Mouse (Mus musculus): ENCODE measurements around the gene Lin7b. TPM values are rescaled to one million over a fixed set of nuclear protein-coding genes. Genes with fewer than 3 reads are reported as not detected.

The Lin7b gene
- polyA plus RNA-seq, 1 experiment from 2014 or later = 4.6 TPM

- H3K9ac ChIP-seq (ENCODE audit: low read length) = peak within 1 kb of the TSS; percentile 83
- no peaks in the 10 kb centered on the region for H3K9me3 ChIP-seq (replicated peaks; ENCODE audit: control insufficient read depth, low read length)
- ATAC-seq (ENCODE audit: insufficient read depth, low FRiP score) = peak; percentile 81
- WGBS = under 1% methylated on average over 38 of the region's 38 CpGs
- no peaks in the 10 kb centered on the region for H3K27me3 ChIP-seq (ENCODE audit: control insufficient read depth, insufficient read depth, low read length)
- peak within 1 kb of the TSS; percentile 96 for H3K27ac ChIP-seq (ENCODE audit: low read length)
- peaks cover 35% of the 10 kb centered on the region for H3K4me1 ChIP-seq (ENCODE audit: control insufficient read depth, insufficient read depth, low read length)
- H3K36me3 ChIP-seq (ENCODE audit: control insufficient read depth, insufficient read depth, low read length) = no peaks in the 10 kb centered on the region
- peak within 1 kb of the TSS; percentile 61 for H3K4me2 ChIP-seq (ENCODE audit: low read depth, low read length)
- H3K4me3 ChIP-seq (replicated peaks; ENCODE audit: low read length) = peak within 1 kb of the TSS; percentile 77
Measured at GRCm38 (mm10) chr7:45333431-45333982, 36.9 kb downstream of the Lin7b start, which contains the start of gene Trpm4. Trpm4 (minus strand) TSS chr7:45333780.

- 2% methylated on average over 22 of the region's 22 CpGs for WGBS
- peaks cover 29% of the 10 kb centered on the region for H3K4me1 ChIP-seq (ENCODE audit: control insufficient read depth, insufficient read depth, low read length)
- peak overlapping the region; percentile 61 for H3K4me2 ChIP-seq (ENCODE audit: low read depth, low read length)
- H3K9me3 ChIP-seq (replicated peaks; ENCODE audit: control insufficient read depth, low read length) = no peaks in the 10 kb centered on the region
- no peaks in the 10 kb centered on the region for H3K36me3 ChIP-seq (ENCODE audit: control insufficient read depth, insufficient read depth, low read length)
- peak overlapping the region; percentile 83 for H3K9ac ChIP-seq (ENCODE audit: low read length)
- ATAC-seq (ENCODE audit: insufficient read depth, low FRiP score) = peak; percentile 67
- H3K4me3 ChIP-seq (replicated peaks; ENCODE audit: low read length) = peak overlapping the region; percentile 77
- H3K27me3 ChIP-seq (ENCODE audit: control insufficient read depth, insufficient read depth, low read length) = no peaks in the 10 kb centered on the region
- peak overlapping the region; percentile 96 for H3K27ac ChIP-seq (ENCODE audit: low read length)
Measured at GRCm38 (mm10) chr7:45332685-45333425, 37.5 kb downstream of the Lin7b start.

- H3K36me3 ChIP-seq (ENCODE audit: control insufficient read depth, insufficient read depth, low read length) = peaks cover under 1% of the 10 kb centered on the region; the same call in 1 of the 2 replicates
- ATAC-seq (ENCODE audit: insufficient read depth, low FRiP score) = no peak
- H3K27ac ChIP-seq (ENCODE audit: low read length) = no peak overlapping the region
- H3K4me1 ChIP-seq (ENCODE audit: control insufficient read depth, insufficient read depth, low read length) = peaks cover 23% of the 10 kb centered on the region
- H3K4me3 ChIP-seq (replicated peaks; ENCODE audit: low read length) = no peak overlapping the region
- no peaks in the 10 kb centered on the region for H3K27me3 ChIP-seq (ENCODE audit: control insufficient read depth, insufficient read depth, low read length)
- H3K9me3 ChIP-seq (replicated peaks; ENCODE audit: control insufficient read depth, low read length) = no peaks in the 10 kb centered on the region
- WGBS = 75% methylated on average over 6 of the region's 6 CpGs
- H3K9ac ChIP-seq (ENCODE audit: low read length) = no peak overlapping the region
- no peak overlapping the region for H3K4me2 ChIP-seq (ENCODE audit: low read depth, low read length)
Measured at GRCm38 (mm10) chr7:45331502-45331901, 38.9 kb downstream of the Lin7b start.

GRCm38 (mm10) chr7:45328841-45329475, 41.4 kb downstream of the Lin7b start:
- Histone ChIP-seq H3K9me3 (replicated peaks; ENCODE audit: control insufficient read depth, low read length) (no peaks in the 10 kb centered on the region; the same call in 1 of the 2 replicates), H3K4me3 (replicated peaks; ENCODE audit: low read length) (no peak overlapping the region), H3K9ac (ENCODE audit: low read length) (no peak overlapping the region; the same call in 1 of the 2 replicates), H3K27ac (ENCODE audit: low read length) (no peak overlapping the region), H3K27me3 (ENCODE audit: control insufficient read depth, insufficient read depth, low read length) (no peaks in the 10 kb centered on the region), H3K36me3 (ENCODE audit: control insufficient read depth, insufficient read depth, low read length) (peaks cover 13% of the 10 kb centered on the region), H3K4me1 (ENCODE audit: control insufficient read depth, insufficient read depth, low read length) (peaks cover 8% of the 10 kb centered on the region; the same call in 1 of the 2 replicates), H3K4me2 (ENCODE audit: low read depth, low read length) (no peak overlapping the region)
- 79% methylated on average over 13 of the region's 13 CpGs for WGBS
- ATAC-seq (ENCODE audit: insufficient read depth, low FRiP score) = no peak

GRCm38 (mm10) chr7:45325800-45326199, 44.6 kb downstream of the Lin7b start:
- no peak for ATAC-seq (ENCODE audit: insufficient read depth, low FRiP score)
- H3K27me3 ChIP-seq (ENCODE audit: control insufficient read depth, insufficient read depth, low read length) = no peaks in the 10 kb centered on the region
- H3K4me1 ChIP-seq (ENCODE audit: control insufficient read depth, insufficient read depth, low read length) = no peaks in the 10 kb centered on the region
- H3K9ac ChIP-seq (ENCODE audit: low read length) = no peak overlapping the region
- H3K4me3 ChIP-seq (replicated peaks; ENCODE audit: low read length) = no peak overlapping the region
- no peaks in the 10 kb centered on the region; the same call in 1 of the 2 replicates for H3K9me3 ChIP-seq (replicated peaks; ENCODE audit: control insufficient read depth, low read length)
- H3K4me2 ChIP-seq (ENCODE audit: low read depth, low read length) = no peak overlapping the region
- peaks cover 27% of the 10 kb centered on the region for H3K36me3 ChIP-seq (ENCODE audit: control insufficient read depth, insufficient read depth, low read length)
- H3K27ac ChIP-seq (ENCODE audit: low read length) = no peak overlapping the region

- Histone ChIP-seq H3K9ac (ENCODE audit: low read length) (no peak overlapping the region), H3K4me3 (replicated peaks; ENCODE audit: low read length) (no peak overlapping the region), H3K27ac (ENCODE audit: low read length) (no peak overlapping the region), H3K4me1 (ENCODE audit: control insufficient read depth, insufficient read depth, low read length) (no peaks in the 10 kb centered on the region), H3K27me3 (ENCODE audit: control insufficient read depth, insufficient read depth, low read length) (no peaks in the 10 kb centered on the region), H3K4me2 (ENCODE audit: low read depth, low read length) (no peak overlapping the region), H3K9me3 (replicated peaks; ENCODE audit: control insufficient read depth, low read length) (no peaks in the 10 kb centered on the region; the same call in 1 of the 2 replicates), H3K36me3 (ENCODE audit: control insufficient read depth, insufficient read depth, low read length) (peaks cover 27% of the 10 kb centered on the region)
- ATAC-seq (ENCODE audit: insufficient read depth, low FRiP score) = peak; percentile 59; the same call in 1 of the 2 replicates
- 82% methylated on average over 5 of the region's 5 CpGs for WGBS
Measured at GRCm38 (mm10) chr7:45323069-45323468, 47.3 kb downstream of the Lin7b start.

GRCm38 (mm10) chr7:45322245-45322644, 48.1 kb downstream of the Lin7b start:
- no peak overlapping the region for H3K27ac ChIP-seq (ENCODE audit: low read length)
- no peaks in the 10 kb centered on the region for H3K4me1 ChIP-seq (ENCODE audit: control insufficient read depth, insufficient read depth, low read length)
- no peaks in the 10 kb centered on the region for H3K27me3 ChIP-seq (ENCODE audit: control insufficient read depth, insufficient read depth, low read length)
- no peak overlapping the region for H3K9ac ChIP-seq (ENCODE audit: low read length)
- no peak for ATAC-seq (ENCODE audit: insufficient read depth, low FRiP score)
- no peaks in the 10 kb centered on the region; the same call in 1 of the 2 replicates for H3K9me3 ChIP-seq (replicated peaks; ENCODE audit: control insufficient read depth, low read length)
- H3K4me3 ChIP-seq (replicated peaks; ENCODE audit: low read length) = no peak overlapping the region
- H3K4me2 ChIP-seq (ENCODE audit: low read depth, low read length) = no peak overlapping the region
- H3K36me3 ChIP-seq (ENCODE audit: control insufficient read depth, insufficient read depth, low read length) = peaks cover 31% of the 10 kb centered on the region
- 86% methylated on average over 4 of the region's 4 CpGs for WGBS

All from stomach, embryonic 16.5 days (tissue).